Mouse (Mus musculus): ENCODE results near the gene Pcp4.

Gene Pcp4

DNA sequence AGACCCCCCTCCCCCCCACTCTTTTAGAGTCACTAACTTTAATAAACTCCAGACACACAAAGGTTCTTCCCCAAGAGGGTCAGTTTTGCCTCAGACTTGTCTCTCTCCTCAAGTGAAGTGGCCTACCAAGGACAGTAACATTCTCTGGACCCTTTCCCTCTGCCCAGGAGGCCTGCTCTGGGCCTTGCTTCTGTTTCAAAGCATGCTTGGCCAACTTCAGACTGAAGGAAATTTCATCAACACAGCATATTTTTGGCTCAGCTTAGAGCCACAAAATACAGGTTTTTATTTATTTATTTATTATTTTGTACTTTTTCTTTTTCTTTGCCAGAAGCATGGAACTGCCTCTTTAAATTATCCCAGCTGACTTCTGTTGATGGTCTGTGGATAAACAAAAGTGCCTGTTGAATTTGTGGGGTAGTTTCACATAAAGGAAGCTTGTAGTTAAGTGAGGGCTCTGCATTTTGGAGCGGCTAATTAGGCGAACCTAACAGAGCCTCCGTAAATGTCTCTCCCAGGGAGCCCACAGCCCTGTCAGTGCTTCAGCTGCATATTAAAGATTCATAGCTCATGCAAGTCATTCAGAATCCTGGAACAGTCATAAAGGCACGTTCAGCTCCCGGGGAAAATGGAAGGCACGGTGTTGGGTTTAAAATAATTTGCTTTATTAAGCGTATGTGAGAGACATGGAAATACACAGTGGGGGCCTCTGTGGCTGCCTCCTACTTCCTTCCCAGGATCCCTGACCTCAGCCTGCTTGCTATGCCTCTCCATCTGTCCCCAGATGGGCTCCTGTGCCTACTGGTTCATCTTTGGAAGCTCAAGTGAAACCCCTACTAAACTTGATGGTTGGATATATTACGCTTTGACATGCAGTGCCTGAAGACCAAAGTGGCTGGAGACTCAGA lies 96.2 kb downstream of the Pcp4 start:
- DNase-seq (ENCODE audit: low spot score) = no peak

DNA sequence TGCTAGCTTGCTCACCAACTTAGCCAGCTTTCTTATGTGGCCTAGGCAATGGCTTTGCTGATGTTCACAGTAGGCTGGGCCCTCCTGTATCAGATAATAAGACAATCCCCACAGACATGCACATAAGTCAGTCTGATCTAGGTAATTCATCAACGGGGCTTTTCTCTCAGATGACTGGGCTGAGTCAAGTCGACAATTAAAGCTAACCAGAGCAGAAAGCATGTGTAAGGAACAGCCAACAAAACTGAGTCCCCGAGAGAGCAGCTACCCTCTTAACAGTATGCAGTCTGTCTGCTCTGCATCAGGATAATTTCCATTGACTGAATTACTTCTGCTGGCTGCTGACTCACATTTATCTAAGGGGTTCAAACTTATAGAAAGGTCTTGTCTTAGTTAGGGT lies 100.0 kb downstream of the Pcp4 start:
- no peak for DNase-seq (ENCODE audit: low spot score)
